Mouse (Mus musculus) lung, postnatal 25 days (tissue): ENCODE results near the gene Dnph1.
A peak's percentile ranks its signal among the peaks of the same experiment; 100 is the strongest.
"Not testable (repeated sequence)": the region's sequence is repeated elsewhere in the genome, so short reads cannot be mapped to it uniquely, and the experiment has no call there.

Experiments used
- DNase-seq: peaks from one replicate; pipeline ENCODE4 v3.0.0; 2022; ENCODE audit warnings: low spot score

The Dnph1 gene

DNA sequence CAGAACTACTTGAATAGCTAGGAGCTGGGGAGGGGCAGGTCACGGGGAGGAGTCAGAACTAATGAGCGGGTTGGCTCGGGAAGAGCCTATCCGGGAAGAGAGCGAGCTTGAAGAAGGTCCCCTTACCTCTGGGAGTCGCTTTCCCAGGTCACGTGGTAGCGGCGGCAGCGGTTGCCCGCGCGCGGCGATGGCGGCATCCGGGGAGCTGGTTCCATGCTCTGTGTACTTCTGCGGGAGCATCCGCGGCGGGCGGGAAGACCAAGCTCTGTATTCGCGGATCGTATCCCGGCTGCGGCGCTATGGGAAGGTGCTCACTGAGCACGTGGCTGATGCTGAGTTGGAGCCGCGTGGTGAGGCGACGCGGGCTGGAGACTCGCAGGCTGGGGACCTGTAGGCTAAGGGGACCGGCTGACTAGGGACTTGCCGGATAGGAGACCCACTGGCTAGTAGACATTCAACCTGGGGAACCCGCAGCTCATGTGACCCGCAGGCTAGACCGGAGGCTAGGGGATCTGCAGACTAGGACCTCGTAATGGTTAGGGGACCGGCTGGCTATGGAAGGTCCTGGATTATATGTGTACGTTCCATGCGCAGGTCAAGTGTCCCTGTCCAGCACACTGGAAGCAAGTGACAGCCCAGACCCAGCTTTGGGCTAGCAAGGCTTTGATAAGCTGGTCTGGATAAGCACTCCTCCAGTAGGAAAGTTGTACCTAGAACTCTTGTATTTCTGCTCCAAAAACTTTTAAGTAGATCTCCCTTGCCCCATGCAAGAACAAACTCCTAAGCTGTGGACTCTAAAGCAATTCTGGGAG, at the start of gene Dnph1:
TSS of gene Dnph1 (plus strand) at position 89 of the 812 bp plus-strand sequence.
- DNase-seq: peak; percentile 78

DNA sequence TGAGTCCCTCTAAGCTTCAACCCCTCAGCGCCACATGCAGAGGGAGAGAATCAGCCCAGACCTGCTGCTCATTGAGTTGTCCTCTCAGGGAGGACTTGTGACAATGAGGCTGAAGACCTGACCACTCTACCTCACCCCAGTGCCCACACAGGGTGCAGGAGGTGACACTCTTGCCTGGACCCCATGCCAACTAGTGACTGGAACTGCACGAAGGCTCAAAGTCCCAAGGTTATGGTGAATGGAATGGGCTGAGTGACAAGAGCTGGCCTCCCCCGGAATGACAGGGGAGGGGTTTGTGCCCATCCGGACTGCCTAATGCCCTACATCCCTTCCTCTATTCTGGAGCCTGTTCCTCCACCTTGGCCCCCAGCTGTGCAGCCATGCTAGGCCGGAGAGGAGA, 43.8 kb upstream of the Dnph1 start:
- DNase-seq: no peak

DNA sequence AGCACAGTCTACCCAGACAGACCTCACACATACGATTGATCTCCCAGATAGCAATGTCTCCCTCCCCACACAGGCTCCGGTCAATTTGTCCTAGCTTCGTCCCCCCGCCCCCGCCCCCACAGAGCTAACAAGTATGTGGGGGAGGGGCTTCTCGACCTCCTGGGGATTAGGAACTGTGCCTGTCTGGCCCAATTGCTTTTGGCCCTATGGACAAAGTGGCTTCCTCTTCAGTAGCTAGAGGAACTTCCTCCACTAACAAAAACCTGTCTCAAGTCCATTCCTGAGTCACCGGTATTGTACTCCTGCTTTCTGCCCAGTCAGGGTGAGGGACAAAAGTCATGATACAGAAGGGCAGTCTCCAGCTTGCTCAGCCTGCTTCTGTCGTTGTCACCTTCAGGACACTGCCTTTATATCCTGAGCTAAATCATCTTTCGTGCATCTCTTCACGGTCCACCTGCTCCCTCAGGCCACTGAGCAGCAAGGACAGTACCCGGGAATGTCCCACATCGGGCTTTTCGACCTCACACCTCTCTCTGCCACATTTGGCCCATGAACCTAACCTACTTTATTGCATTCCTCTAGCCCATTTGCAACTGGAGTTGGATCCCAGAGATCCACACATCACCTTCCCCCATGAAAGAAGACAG, 43.1 kb upstream of the Dnph1 start:
- no peak for DNase-seq

DNA sequence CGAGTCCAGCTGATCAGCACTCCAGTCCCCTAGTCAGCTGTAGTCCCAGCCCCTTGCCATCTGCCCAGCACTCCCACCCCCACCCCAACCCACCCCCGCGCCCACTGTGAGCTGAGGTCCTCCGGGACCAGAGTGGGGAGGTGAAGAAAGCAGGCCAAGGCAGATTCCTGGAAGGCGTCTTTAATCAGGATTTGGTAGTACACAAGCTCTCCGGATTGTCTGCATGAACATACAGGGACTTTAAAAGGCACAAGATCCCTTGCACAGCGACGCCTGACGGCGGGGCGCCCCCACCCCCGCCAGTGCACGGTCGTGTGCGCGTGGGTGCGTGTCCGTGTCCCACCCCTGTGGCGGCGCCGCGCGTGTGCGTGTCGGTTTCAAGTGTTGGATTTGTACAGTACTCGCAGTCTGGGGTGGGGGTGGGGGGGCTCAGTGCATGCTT, 42.5 kb upstream of the Dnph1 start:
- DNase-seq: no peak

DNA sequence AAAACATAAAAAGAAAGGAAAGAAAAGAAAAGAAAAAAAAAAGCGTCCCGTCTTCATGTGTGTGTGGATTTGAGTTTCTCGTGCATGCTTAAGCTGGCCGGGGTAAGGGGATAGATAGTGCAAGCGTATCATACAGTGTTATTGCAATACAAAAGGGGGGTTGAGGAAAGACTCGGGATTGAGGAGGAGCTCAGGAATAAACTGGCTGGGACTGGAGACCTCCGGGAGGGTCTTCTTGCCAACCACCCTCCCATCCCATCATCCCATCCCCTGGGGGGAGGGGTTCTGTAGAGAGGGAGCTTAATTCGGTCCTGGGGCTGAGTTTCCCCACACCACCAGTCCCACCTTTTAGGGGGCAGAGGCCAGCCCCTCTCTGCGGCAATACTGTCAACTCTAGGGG, 42.0 kb upstream of the Dnph1 start:
- no peak for DNase-seq

DNA sequence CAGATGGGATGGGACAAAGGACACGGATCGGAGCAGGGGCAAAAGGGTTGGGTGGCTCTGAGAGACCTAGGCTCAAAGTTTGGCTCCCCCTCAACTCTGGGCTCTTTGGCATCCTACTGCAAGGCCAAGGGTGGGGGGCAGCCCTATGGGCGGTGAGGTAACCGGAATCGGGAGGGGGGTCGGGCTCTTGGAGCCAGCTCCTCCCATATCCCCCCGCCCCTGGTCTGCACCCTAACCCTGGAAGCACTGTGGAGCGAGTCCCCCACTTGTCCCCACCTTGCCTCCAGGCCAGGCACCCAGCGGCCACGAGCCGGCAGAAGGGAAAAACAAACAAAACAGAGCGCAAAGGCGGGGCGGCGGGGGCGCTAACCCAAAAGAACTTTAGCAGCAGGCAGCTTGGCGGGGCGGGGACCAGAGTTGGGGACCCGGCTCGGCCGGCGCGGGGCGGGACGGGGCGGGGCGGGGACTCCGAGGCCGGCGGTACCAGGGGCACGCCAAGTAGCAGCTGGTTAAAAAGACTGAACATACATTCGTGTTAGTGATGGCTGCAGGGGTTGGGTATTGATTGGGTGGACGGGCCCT, 41.3 kb upstream of the Dnph1 start:
- DNase-seq: peak; percentile 12

DNA sequence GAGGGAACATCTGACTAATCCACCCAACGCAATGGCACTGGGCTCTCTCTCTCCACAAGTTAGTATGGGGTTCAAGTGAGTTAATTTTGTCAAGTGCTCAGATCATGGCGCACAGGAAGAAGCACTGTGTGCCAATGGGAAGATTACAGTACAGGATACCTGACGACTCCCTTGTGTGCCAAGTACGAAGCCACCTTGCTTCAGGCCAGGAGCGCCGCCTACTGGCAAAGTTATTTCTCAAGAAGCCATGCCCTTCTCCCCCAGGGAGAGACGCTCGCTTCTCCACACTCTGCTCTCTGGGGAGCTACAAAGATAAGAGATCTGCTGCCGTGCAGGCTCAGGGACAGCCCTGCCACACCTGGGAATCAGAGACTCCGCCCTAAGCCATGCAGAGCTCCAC, 38.7 kb upstream of the Dnph1 start:
- DNase-seq: peak; percentile 21

DNA sequence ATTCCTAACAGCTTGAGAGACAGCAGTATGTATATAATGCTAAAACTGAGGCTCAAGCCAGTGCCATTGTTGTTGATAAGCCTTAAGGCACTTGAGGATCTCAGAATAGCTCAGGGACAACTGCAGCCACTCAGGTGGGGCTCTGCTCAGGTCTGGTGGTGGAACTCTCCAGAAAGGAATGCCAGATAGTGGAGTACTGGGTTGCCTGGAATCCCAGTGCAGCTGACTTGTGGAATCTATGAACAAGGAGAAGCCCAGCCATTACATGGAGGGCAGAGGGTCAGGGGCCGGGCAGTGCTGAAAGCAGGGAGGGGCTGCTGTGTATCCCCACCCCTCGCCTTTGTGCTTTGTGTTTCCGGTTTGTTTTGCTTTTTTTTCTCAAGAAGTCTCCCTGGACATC, 38.1 kb upstream of the Dnph1 start:
- no peak for DNase-seq

DNA sequence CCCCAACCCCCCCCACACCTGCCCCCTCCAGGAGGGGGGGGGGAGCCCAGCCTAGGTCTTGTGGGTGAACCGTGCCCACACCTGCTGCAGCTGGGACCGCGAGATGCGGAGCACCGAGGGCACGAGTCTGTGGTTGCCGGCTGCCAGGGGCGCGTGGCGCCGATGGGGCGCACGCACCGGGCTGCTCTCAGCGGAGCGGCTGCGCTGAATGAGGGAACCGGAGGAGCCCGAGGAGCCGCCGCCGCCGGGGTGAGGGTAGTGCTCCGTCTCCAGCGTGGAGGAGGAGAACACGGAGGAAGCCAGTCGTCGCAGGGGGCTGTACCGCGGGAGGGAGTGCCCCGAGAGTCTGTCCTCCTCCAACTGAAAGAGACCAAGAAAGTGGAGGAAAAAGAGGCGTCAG, 35.8 kb upstream of the Dnph1 start:
- DNase-seq: no peak

DNA sequence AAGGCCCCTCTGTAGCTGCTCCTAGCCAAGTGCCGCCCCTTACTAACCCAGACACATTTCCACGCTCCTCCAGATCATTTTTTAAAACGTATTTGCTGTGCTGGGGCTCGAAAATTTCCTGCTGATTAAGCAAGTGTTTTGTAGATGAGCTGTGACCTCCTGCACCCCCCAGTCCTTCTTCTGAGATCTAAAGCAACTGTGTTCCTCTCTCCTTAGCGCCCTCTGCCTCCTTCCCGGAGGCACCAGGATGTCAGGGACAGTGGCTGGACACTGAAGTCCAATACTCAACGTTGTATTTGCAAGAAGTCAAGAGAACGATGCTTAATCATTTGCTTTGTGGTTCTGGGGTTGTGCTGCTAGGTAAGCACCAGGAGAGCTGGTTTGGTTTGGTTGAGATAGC, 35.2 kb upstream of the Dnph1 start:
- no peak for DNase-seq

DNA sequence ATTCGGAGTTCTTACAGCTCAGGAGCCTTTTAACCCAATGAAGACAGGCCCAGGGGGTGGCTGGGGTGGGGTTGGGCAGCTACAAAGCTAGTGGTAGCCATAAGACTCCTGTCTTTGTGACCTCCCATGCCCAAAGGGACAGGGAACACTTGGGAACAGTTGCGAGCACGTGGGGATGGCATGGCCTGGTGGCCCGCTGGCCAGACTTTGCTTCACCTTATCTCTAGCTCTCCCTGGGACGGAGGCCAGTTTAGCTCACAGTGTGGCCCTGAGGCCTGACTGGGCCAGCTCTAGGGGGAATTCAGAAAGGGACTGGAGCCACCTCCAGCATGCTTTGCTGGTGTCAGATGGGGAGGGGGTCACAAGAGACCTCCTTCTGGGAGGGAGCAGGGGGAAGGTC, 34.3 kb upstream of the Dnph1 start:
- DNase-seq: no peak

DNA sequence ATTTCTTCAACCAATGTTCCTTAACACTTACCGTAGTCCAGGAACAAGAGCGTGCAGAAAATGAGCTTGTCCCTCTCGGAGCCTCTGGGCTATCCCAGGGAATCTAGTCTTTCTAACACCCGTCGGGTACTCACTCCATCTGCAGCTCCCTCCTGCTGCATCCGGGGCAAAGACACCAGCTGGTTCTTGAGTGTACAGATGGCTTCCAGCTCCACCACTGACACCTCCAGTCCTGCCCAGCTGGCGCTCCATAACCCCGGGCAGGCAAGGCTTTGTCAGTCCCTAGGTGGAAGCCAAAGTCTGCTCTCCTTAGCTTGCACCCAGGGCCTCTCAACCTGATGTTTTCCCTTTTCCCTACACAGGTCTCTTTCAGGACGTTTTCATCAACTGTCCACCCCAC, 28.7 kb upstream of the Dnph1 start:
- no peak for DNase-seq

DNA sequence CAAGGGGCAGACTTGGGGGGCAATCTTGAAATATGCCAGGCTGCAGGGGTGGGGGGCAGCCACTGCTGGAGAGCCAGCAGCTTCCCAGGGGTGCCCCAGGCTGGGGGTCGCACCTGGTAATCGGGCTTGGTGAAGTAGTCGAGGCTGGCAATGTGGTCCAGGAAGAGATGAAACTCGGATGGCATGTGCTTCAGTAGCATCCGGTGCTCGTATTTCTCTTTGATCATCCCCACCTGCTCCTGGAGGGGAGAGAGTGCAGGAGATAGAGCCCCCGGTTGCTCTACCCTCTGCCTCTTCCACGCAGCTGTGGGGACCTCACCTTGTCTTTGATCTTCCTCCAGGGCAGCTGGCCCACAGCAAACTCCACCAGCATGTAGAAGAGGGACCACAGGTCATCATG, 19.9 kb upstream of the Dnph1 start:
- no peak for DNase-seq

DNA sequence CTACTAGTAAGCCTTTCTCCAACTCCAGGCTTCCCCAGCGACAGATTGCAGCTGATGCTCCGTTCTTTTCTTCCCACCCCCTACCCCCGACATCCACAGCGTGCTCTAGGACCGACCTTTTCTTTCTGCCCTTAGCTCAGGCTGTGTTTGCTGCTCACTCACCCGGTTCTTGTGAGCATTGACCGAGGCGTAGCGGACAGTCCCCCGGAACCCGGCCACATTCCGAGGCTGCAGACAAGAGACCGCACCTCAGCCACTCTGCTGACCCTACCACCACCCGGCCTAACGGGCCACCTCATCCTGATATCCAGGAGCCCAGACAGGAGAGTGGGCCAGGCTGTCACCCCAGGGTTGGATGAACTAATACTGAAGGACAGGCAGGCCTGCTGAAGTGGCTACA, 19.2 kb upstream of the Dnph1 start:
- DNase-seq: no peak

DNA sequence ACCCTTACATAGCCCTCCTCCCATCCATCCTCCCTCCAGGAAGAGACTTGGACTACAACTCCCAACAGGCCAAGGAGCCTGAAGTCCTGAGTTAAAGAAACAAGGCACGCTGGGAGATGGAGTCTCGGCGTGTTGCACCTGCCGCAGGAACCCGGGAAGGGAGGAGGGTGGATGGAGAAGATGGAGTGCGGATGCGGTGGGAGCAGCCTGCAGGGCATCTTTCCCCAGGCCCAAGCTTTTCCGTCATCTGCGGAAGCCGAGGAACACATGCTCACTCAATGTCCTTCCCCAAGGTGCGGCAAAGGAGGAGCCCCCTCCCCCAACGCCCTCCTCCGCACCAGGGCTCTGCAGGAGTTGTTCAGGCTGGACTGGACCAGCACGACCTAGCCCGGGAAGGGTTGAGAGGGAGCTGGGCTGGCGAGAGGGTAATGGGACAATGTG, 12.9 kb upstream of the Dnph1 start:
- DNase-seq: no peak

DNA sequence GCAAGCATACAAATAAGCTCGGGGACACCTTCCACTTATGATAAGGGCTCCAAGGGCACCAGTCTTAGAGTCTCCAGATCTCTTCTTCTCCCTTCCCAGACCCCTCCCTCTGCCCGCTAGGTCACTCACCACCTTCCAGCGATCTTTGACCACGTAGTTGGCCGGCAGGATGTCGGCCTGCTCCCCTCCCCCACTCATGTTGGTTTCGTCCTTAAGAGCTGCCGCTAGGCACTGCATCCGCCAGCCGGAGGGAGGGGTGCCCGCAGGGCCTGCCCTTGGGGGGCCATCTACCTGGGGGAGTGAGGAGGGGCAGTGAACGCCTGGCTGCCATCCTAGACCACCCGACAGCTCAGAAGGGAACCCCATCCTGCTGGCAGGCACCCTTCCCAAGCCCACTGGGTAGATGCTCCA, 12.5 kb upstream of the Dnph1 start:
- no peak for DNase-seq

DNA sequence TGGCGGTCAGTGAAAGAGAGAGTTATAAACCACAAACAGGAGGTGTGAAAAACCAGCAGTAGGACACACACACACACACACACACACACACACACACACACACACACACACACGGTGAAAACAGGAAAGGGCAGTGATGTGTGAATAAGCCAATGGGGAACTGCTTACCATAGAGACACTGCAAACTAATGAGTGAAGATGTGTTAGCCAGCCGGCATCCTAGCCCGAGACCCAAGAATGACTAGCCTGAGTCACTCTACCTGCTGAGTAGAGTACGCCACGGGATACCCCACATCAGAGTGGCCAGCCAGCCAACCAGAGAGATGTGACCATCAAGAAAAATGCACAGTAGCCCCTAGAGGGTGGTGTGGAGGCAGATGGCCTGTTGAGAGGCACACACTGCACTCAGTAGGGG, 12.0 kb upstream of the Dnph1 start:
- DNase-seq: no peak

DNA sequence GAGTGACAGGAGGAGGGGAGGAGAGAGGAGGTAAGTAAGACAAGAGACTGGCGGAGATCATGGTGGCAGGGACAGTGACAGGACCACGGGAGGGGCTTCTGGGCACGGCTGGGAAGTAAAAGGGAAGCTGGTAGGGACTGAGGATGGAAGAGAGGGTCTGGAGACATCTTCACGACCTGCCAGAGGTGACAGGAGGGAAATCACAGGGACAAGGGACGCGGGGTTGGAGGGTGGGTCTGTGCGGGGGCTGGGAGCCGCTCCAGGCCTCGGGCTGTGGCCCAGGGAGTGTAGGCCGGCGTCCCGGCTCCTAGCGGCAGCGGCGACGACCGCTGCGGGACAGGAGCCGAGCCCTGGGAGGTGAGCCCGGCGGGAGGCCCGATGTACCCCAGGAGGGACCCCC, 9.5 kb upstream of the Dnph1 start:
- no peak for DNase-seq

DNA sequence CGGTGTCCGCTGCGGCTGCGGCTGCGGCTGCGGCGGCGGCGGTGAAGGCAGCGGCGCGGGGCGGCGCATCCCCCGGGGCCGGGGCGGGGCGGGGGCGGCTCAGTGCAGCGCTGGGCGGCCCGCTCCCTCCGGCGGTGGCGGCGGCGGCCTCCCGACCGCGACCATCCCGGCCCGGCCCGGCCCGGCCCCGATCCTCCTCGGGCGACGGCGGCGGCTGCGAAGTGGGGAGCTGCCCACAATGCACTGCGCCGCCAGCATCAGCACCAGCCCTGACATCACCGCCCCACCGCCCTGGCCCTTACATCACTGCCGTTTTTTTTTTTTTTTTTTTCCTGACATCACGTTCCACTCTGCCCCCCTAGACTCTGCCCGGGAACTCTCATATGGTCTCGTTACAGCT, 9.1 kb upstream of the Dnph1 start, which contains the start of gene Ttbk1:
TSS of gene Ttbk1 (minus strand) at position 245 of the 400 bp plus-strand sequence.
- no peak for DNase-seq

DNA sequence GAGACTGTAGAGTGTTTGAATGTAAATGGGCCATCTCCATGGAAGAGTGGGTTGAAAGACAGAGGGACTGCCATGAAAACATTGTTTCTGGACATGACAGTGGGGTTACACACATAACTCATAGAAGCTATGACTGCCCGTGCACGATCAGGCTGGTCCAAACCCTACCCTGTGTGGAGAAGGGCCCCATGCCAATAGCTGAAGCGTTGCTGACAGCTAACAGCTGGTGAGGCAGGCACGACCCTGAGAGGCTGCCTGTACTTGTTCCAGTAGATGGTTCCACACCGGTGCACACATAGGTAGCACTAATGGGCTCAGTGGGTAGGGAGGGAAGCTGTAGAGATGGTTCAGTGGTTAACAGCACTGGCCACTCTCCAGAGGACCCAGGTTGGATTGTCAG, 1.0 kb upstream of the Dnph1 start:
- DNase-seq: peak; percentile 20

DNA sequence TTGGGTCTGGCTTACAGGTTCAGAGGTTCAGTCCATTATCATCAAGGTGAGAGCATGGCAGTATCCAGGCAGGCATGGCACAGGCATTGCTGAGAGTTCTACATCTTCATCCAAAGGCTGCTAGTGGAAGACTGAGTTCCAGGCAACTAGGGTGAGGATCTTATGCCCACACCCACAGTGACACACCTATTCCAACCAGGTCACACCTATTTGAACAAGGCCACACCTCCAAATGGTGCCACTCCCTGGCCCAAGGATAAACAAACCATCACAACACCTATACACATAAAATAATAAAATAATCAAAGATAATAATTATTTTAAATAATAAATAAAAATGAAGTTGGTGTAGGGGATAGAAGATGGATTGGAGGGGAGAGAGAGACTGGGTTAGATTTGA, 430 bp upstream of the Dnph1 start:
- not testable (repeated sequence) for DNase-seq

DNA sequence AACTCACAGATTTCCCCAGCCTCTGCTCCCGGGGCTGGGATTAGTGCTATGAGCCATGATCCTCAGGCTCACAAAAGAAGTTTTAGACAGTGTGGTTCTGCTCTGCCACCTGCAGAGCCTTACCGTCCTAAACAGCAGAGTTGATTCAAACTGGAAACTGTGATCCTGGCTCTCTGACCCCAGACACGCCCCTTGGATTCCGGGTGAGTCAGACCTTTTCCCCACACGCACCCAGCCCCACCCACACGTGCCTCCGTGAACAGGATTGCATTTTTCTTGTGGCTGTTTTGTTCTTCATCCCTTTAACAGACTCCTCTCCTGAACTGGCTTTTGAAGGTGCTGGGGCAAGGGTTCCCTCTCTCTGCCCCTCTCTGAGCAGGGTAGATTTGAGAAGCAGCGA, 1.4 kb downstream of the Dnph1 start:
- DNase-seq: no peak

DNA sequence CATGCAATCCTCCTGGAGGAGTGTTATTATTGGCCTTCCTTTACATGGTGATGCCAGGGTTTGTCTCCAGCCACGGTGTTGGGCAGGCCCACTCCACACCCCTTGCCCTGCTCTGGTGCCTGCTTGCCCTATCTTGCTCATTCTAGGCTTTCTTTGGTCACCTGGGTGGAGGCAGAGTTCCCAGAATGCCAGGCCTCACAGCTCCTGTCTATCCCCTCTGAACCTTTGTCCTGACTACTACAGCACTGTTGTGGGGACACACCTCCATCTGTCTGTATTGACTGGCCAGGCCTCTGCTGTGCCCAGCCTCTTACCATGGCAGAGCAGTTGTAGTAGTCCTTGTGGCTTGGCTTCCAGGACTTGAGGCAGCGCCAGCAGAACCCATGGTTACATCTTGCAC, 6.3 kb downstream of the Dnph1 start:
- no peak for DNase-seq
